Mouse (Mus musculus) embryonic facial prominence, embryonic 10.5 days (tissue): ENCODE measurements around the gene Gm4907. TPM values are rescaled to one million over a fixed set of nuclear protein-coding genes. Genes with fewer than 3 reads are reported as not detected.
"Not testable (repeated sequence)": the region's sequence is repeated elsewhere in the genome, so short reads cannot be mapped to it uniquely, and the experiment has no call there.

ENCODE experiments used
- DNase-seq: peaks from one replicate; pipeline ENCODE4 v3.0.0-alpha.2; 2017; ENCODE audit warnings: low spot score
- H3K27ac ChIP-seq: fragments of 300-500 bp; sonication (generic); replicated peaks from 2 replicates; pipeline ENCODE4 v1.5.1; 2016; ENCODE audit warnings: mild to moderate bottlenecking
- H3K27me3 ChIP-seq: fragments of 300-500 bp; sonication (generic); replicated peaks from 2 replicates; pipeline ENCODE4 v1.6.1; 2016; ENCODE audit warnings: low read depth, mild to moderate bottlenecking; ENCODE audit not compliant: poor library complexity, severe bottlenecking
- H3K36me3 ChIP-seq: fragments of 300-500 bp; sonication (generic); replicated peaks from 2 replicates; pipeline ENCODE4 v1.6.1; 2016; ENCODE audit warnings: mild to moderate bottlenecking, moderate library complexity
- H3K4me1 ChIP-seq: fragments of 300-500 bp; sonication (generic); 2 replicates; pipeline ENCODE4 v1.6.1; 2016
- H3K4me3 ChIP-seq: fragments of 300-500 bp; sonication (generic); 2 replicates; pipeline ENCODE4 v1.5.1; 2016; ENCODE audit warnings: mild to moderate bottlenecking, moderate library complexity
- H3K9me3 ChIP-seq: fragments of 300-500 bp; sonication (generic); 2 replicates; pipeline ENCODE4 v1.6.1; 2016; ENCODE audit warnings: mild to moderate bottlenecking
- WGBS: fragments of 180-500 bp; shearing (Covaris S2); methylation state at CpG from one replicate; pipeline ENCODE4 v1.1.7; 2016; 5-methylcytosine and 5-hydroxymethylcytosine counted together
- polyA plus RNA-seq: library from polyadenylated mRNA; unstranded; fragments of >200 nt; fragmentation: Nextera tagmentation; extraction: Ambion mirVana; gene quantifications from 2 replicates; pipeline ENCODE4 v1.2.1, GENCODE M21; 2016

Gm4907 gene
- not detected in 2 replicates for polyA plus RNA-seq

- not testable (repeated sequence) for DNase-seq, H3K4me1 ChIP-seq, H3K4me3 ChIP-seq, H3K27me3 ChIP-seq, H3K36me3 ChIP-seq, H3K9me3 ChIP-seq, H3K27ac ChIP-seq
- WGBS: 73% methylated on average over 2 of the region's 2 CpGs
Observed at GRCm38 (mm10) chrX:23882253-23882652, at the start of gene Gm4907. Gm4907 (plus strand) TSS chrX:23882553.

- not testable (repeated sequence) for H3K4me3 ChIP-seq, H3K4me1 ChIP-seq, DNase-seq, H3K27me3 ChIP-seq, H3K27ac ChIP-seq, H3K36me3 ChIP-seq
- H3K9me3 ChIP-seq: peaks cover 10% of the 10 kb centered on the region; the same call in 1 of the 2 replicates
- WGBS: 92% methylated on average over 11 of the region's 11 CpGs
Observed at GRCm38 (mm10) chrX:23833784-23834183, 48.6 kb upstream of the Gm4907 start.

GRCm38 (mm10) chrX:23840921-23841320 lies 41.4 kb upstream of the Gm4907 start:
- DNase-seq: no peak
- Histone ChIP-seq H3K36me3 (no peaks in the 10 kb centered on the region), H3K27me3 (no peaks in the 10 kb centered on the region), H3K4me1 (no peaks in the 10 kb centered on the region), H3K27ac (no peak overlapping the region), H3K9me3 (peaks cover 6% of the 10 kb centered on the region; the same call in 1 of the 2 replicates), H3K4me3 (no peak overlapping the region)
- 80% methylated on average over 1 of the region's 1 CpGs for WGBS

GRCm38 (mm10) chrX:23954161-23954560 lies 71.8 kb downstream of the Gm4907 start:
- 64% methylated on average over 2 of the region's 2 CpGs for WGBS
- no peaks in the 10 kb centered on the region for H3K4me1 ChIP-seq

More at GRCm38 (mm10) chrX:23954161-23954560, 71.8 kb downstream of the Gm4907 start:
- H3K27ac ChIP-seq: no peak overlapping the region
- peaks cover 4% of the 10 kb centered on the region; the same call in 1 of the 2 replicates for H3K9me3 ChIP-seq
- no peak for DNase-seq
- no peaks in the 10 kb centered on the region for H3K36me3 ChIP-seq
- H3K27me3 ChIP-seq: no peaks in the 10 kb centered on the region
- no peak overlapping the region for H3K4me3 ChIP-seq

Other genes starting within 250 kb of the Gm4907 start
- gene Wdr44, start 189.5 kb upstream of the Gm4907 start, polyA plus RNA-seq: 4.4 and 4.8 TPM in 2 replicates
- gene Gm4985, start 76.4 kb downstream of the Gm4907 start, polyA plus RNA-seq: not detected in 2 replicates